Mouse (Mus musculus) ES-Bruce4 (cell line): ENCODE measurements around the gene Isca1. TPM values are rescaled to one million over a fixed set of nuclear protein-coding genes. Genes with fewer than 3 reads are reported as not detected.

Experiments used
- H3K27ac ChIP-seq: 2 replicates; pipeline ENCODE4 v1.5.1; 2012; ENCODE audit warnings: low read length, inconsistent platforms; ENCODE audit not compliant: insufficient read depth
- H3K27me3 ChIP-seq: 2 replicates; pipeline ENCODE4 v1.6.1; 2012; ENCODE audit warnings: mild to moderate bottlenecking, low read length, inconsistent platforms; ENCODE audit not compliant: control insufficient read depth, poor library complexity, insufficient read depth, severe bottlenecking
- H3K36me3 ChIP-seq: 2 replicates; pipeline ENCODE4 v1.6.1; 2012; ENCODE audit warnings: inconsistent platforms, mild to moderate bottlenecking, low read length, moderate library complexity; ENCODE audit not compliant: control insufficient read depth, poor library complexity, insufficient read depth, severe bottlenecking
- H3K4me1 ChIP-seq: one replicate; pipeline ENCODE4 v1.8.1; 2011; ENCODE audit warnings: low read length; ENCODE audit not compliant: control insufficient read depth, insufficient read depth
- H3K4me3 ChIP-seq: 2 replicates; pipeline ENCODE4 v1.5.1; 2011; ENCODE audit warnings: low read depth, mild to moderate bottlenecking, low read length
- H3K9ac ChIP-seq: 2 replicates; pipeline ENCODE4 v1.6.1; 2012; ENCODE audit warnings: low read depth, mild to moderate bottlenecking, inconsistent platforms; ENCODE audit not compliant: poor library complexity, severe bottlenecking
- H3K9me3 ChIP-seq: replicated peaks from 2 replicates; pipeline ENCODE4 v1.6.1; 2012; ENCODE audit warnings: mild to moderate bottlenecking, low read length, inconsistent platforms; ENCODE audit not compliant: control insufficient read depth, poor library complexity, insufficient read depth, severe bottlenecking
- CTCF ChIP-seq: IDR thresholded peaks from one replicate; pipeline ENCODE4 v1.8.1; 2011; ENCODE audit warnings: low read depth, low read length
- EP300 ChIP-seq: IDR thresholded peaks from 2 replicates; pipeline ENCODE4 v1.6.1; 2011; ENCODE audit warnings: low read depth, low read length; ENCODE audit not compliant: insufficient read depth
- POLR2A ChIP-seq: IDR thresholded peaks from one replicate; pipeline ENCODE4 v1.8.1; 2011; ENCODE audit warnings: low read length; ENCODE audit not compliant: insufficient read depth
- polyA plus RNA-seq: library from polyadenylated mRNA; stranded (reverse); fragments of >200 nt; gene quantifications from 2 replicates; pipeline ENCODE4 v1.2.4, GENCODE M21; 2011; ENCODE audit warnings: low read depth; ENCODE audit not compliant: missing spikeins, insufficient read depth, insufficient read length

Isca1 gene
- polyA plus RNA-seq, result 42.0 and 42.1 TPM in 2 replicates

GRCm38 (mm10) chr13:59769296-59770163 lies at the start of gene Isca1:
TSS of gene Isca1 (minus strand) at chr13:59769810.
- peak within 1 kb of the TSS; percentile 89 for H3K27ac ChIP-seq
- no peaks in the 10 kb centered on the region for H3K27me3 ChIP-seq
- H3K9me3 ChIP-seq, result no peaks in the 10 kb centered on the region
- peak within 1 kb of the TSS; percentile 92 for H3K4me3 ChIP-seq
- H3K36me3 ChIP-seq, result no peaks in the 10 kb centered on the region
- H3K9ac ChIP-seq, result peak within 1 kb of the TSS; percentile 75
- TF ChIP-seq EP300, result 0 out of 2 replicates have a peak, but pooled peaks have one; percentile 32
- TF ChIP-seq CTCF, result no peak
- TF ChIP-seq POLR2A, result peak; percentile 44
- peaks cover 2% of the 10 kb centered on the region for H3K4me1 ChIP-seq

- no peaks in the 10 kb centered on the region for H3K9me3 ChIP-seq
- no peaks in the 10 kb centered on the region for H3K4me1 ChIP-seq
- no peaks in the 10 kb centered on the region for H3K27me3 ChIP-seq
- no peak overlapping the region for H3K27ac ChIP-seq
- TF ChIP-seq CTCF (no peak), EP300 (no peak), POLR2A (no peak)
- no peak overlapping the region for H3K9ac ChIP-seq
- H3K36me3 ChIP-seq, result peaks cover 40% of the 10 kb centered on the region
- no peak overlapping the region for H3K4me3 ChIP-seq
Observed at GRCm38 (mm10) chr13:59817352-59817751, 47.7 kb upstream of the Isca1 start.

GRCm38 (mm10) chr13:59814109-59814591 lies 44.5 kb upstream of the Isca1 start:
- Histone ChIP-seq H3K27ac (no peak overlapping the region), H3K4me3 (no peak overlapping the region), H3K4me1 (no peaks in the 10 kb centered on the region), H3K27me3 (no peaks in the 10 kb centered on the region), H3K9me3 (no peaks in the 10 kb centered on the region), H3K36me3 (peaks cover 51% of the 10 kb centered on the region), H3K9ac (no peak overlapping the region)
- no peak for TF ChIP-seq EP300

- TF ChIP-seq EP300, result no peak
- TF ChIP-seq CTCF, result no peak
- no peak for TF ChIP-seq POLR2A
Observed at GRCm38 (mm10) chr13:59811581-59811980, 42.0 kb upstream of the Isca1 start.

GRCm38 (mm10) chr13:59801000-59801399 lies 31.4 kb upstream of the Isca1 start:
- Histone ChIP-seq H3K9me3 (no peaks in the 10 kb centered on the region), H3K9ac (no peak overlapping the region), H3K36me3 (peaks cover 50% of the 10 kb centered on the region), H3K27ac (no peak overlapping the region), H3K27me3 (no peaks in the 10 kb centered on the region), H3K4me1 (no peaks in the 10 kb centered on the region), H3K4me3 (no peak overlapping the region)
- TF ChIP-seq EP300 (no peak), CTCF (no peak), POLR2A (no peak)

More at GRCm38 (mm10) chr13:59811581-59811980, 42.0 kb upstream of the Isca1 start:
- Histone ChIP-seq H3K27ac (no peak overlapping the region), H3K9me3 (no peaks in the 10 kb centered on the region), H3K4me3 (no peak overlapping the region), H3K27me3 (no peaks in the 10 kb centered on the region), H3K4me1 (no peaks in the 10 kb centered on the region), H3K36me3 (peaks cover 66% of the 10 kb centered on the region), H3K9ac (no peak overlapping the region)

- no peak overlapping the region for H3K9ac ChIP-seq
- H3K27ac ChIP-seq, result no peak overlapping the region
- TF ChIP-seq EP300 (no peak), CTCF (no peak), POLR2A (no peak)
- H3K27me3 ChIP-seq, result no peaks in the 10 kb centered on the region
- H3K36me3 ChIP-seq, result peaks cover 46% of the 10 kb centered on the region
- no peak overlapping the region for H3K4me3 ChIP-seq
- H3K9me3 ChIP-seq, result no peaks in the 10 kb centered on the region
- H3K4me1 ChIP-seq, result no peaks in the 10 kb centered on the region
Observed at GRCm38 (mm10) chr13:59800077-59800476, 30.5 kb upstream of the Isca1 start.
